Mouse (Mus musculus): ENCODE results near the gene Ccnc.

GRCm38 (mm10) chr4:21801620-21802019 lies 74.1 kb downstream of the Ccnc start:
- no peak for TF ChIP-seq POLR2A (IDR thresholded peaks at IDR 0.05; ENCODE audit: borderline replicate concordance, insufficient read depth, low read length)
- no peak for TF ChIP-seq CTCF (IDR thresholded peaks at IDR 0.05; ENCODE audit: borderline replicate concordance, insufficient read depth, low read depth, low read length)
